Comparison of ENCODE assay signal across 9 mouse cellular contexts in genomic region chr3:102723841-102724570, GRCm38 (mm10). TPM values are rescaled to one million over a fixed set of nuclear protein-coding genes. Genes with fewer than 3 reads are reported as not detected.
DNase-seq lines count a peak whose midpoint lies in the region; ATAC-seq lines count a peak whose summit lies in the region.
"Had no signal": no experiment of that assay in that cellular context is flagged by ENCODE, and none has a peak within 500 bp of the region (broad histone marks: within the 10 kb centered on the region; RNA-seq: fewer than 3 reads in every experiment).

No protein-coding gene starts in this region.

- peaks cover 10% of the 10 kb centered on the region; the same call in 1 of the 2 replicates for H3K4me1 ChIP-seq in embryonic facial prominence, embryonic 14.5 days (ENCODE audit: control insufficient read depth, insufficient read depth, low read length)
- H3K4me1 ChIP-seq in hindbrain, embryonic 16.5 days (ENCODE audit: control insufficient read depth, insufficient read depth, low read depth, low read length): peaks cover 3% of the 10 kb centered on the region
- H3K4me1 ChIP-seq in liver, embryonic 16.5 days (ENCODE audit: control insufficient read depth, low read depth, low read length): no peaks in the 10 kb centered on the region; the same call in none of the 2 replicates

- no peak overlapping the region for H3K4me3 ChIP-seq in embryonic facial prominence, embryonic 14.5 days (ENCODE audit: low read depth, low read length)
- no peak overlapping the region for H3K4me3 ChIP-seq in hindbrain, embryonic 16.5 days (ENCODE audit: low read length)
- peak overlapping the region; percentile 45 for H3K4me3 ChIP-seq in liver, embryonic 16.5 days (ENCODE audit: low read depth, low read length)

- ATAC-seq in embryonic facial prominence, embryonic 14.5 days (ENCODE audit: low read depth): 0 out of 2 replicates have a peak, but pooled peaks have one; percentile 26
- ATAC-seq in hindbrain, embryonic 16.5 days: 0 out of 2 replicates have a peak, but pooled peaks have one; percentile 48
- ATAC-seq in liver, embryonic 16.5 days (ENCODE audit: low read depth): peak; percentile 61; the same call in 1 of the 2 replicates

- H3K9me3 ChIP-seq in embryonic facial prominence, embryonic 14.5 days (ENCODE audit: control insufficient read depth, low read length): no peaks in the 10 kb centered on the region
- H3K9me3 ChIP-seq in hindbrain, embryonic 16.5 days (ENCODE audit: control insufficient read depth, low read length): no peaks in the 10 kb centered on the region
- H3K9me3 ChIP-seq in liver, embryonic 16.5 days (replicated peaks; ENCODE audit: control insufficient read depth, low read length): no peaks in the 10 kb centered on the region

- intact Hi-C loops in left cerebral cortex, postnatal 25 days (cut with DNase I): no loop called here

- no peak overlapping the region for H3K27ac ChIP-seq in embryonic facial prominence, embryonic 14.5 days (replicated peaks; ENCODE audit: low read depth, low read length)
- no peak overlapping the region for H3K27ac ChIP-seq in hindbrain, embryonic 16.5 days (ENCODE audit: low read depth, low read length)
- H3K27ac ChIP-seq in liver, embryonic 16.5 days (ENCODE audit: low read length): peak overlapping the region; percentile 10

- H3K36me3 ChIP-seq in embryonic facial prominence, embryonic 14.5 days (ENCODE audit: control insufficient read depth, insufficient read depth, low read length): no peaks in the 10 kb centered on the region
- no peaks in the 10 kb centered on the region for H3K36me3 ChIP-seq in hindbrain, embryonic 16.5 days (ENCODE audit: control insufficient read depth, insufficient read depth, low read length)
- H3K36me3 ChIP-seq in liver, embryonic 16.5 days (ENCODE audit: control insufficient read depth, insufficient read depth): no peaks in the 10 kb centered on the region
- H3K36me3 ChIP-seq in splenic B cell, adult 2 months (ENCODE audit: control insufficient read depth, insufficient read depth, low read length, poor library complexity, severe bottlenecking): no peaks in the 10 kb centered on the region

- DNase-seq in retina, postnatal 1 day: peak; percentile 13
- no peak for DNase-seq in retina, embryonic 14.5 days (ENCODE audit: low spot score)
- DNase-seq in embryonic facial prominence, embryonic 14.5 days (ENCODE audit: low spot score): no peak
- peak; percentile 28 for DNase-seq in splenic B cell, adult 2 months (ENCODE audit: low read depth, low spot score)
- DNase-seq in layer of hippocampus, adult 9-11 months: no peak
- DNase-seq in left cerebral cortex, postnatal 25 days (ENCODE audit: low spot score in 2 of 2): no peak

- H3K4me2 ChIP-seq in embryonic facial prominence, embryonic 14.5 days (ENCODE audit: low read depth, low read length): peak overlapping the region; percentile 29
- H3K4me2 ChIP-seq in hindbrain, embryonic 16.5 days (ENCODE audit: low read length): peak overlapping the region; percentile 33
- peak overlapping the region; percentile 53 for H3K4me2 ChIP-seq in liver, embryonic 16.5 days (ENCODE audit: low read depth, low read length)

- no peaks in the 10 kb centered on the region for H3K27me3 ChIP-seq in embryonic facial prominence, embryonic 14.5 days (replicated peaks; ENCODE audit: control insufficient read depth, insufficient read depth, low read length)
- H3K27me3 ChIP-seq in hindbrain, embryonic 16.5 days (replicated peaks; ENCODE audit: control insufficient read depth, insufficient read depth, low read length): no peaks in the 10 kb centered on the region; the same call in 1 of the 2 replicates
- H3K27me3 ChIP-seq in liver, embryonic 16.5 days (ENCODE audit: control insufficient read depth, insufficient read depth, low read depth, low read length): no peaks in the 10 kb centered on the region
- no peaks in the 10 kb centered on the region for H3K27me3 ChIP-seq in splenic B cell, adult 2 months (ENCODE audit: control insufficient read depth, insufficient read depth, low read length, poor library complexity, severe bottlenecking)

- 44% methylated on average over 6 of the region's 6 CpGs for WGBS in embryonic facial prominence, embryonic 14.5 days
- 50% methylated on average over 6 of the region's 6 CpGs for WGBS in hindbrain, embryonic 16.5 days
- 18% methylated on average over 6 of the region's 6 CpGs for WGBS in liver, embryonic 16.5 days (ENCODE audit: insufficient replicate concordance)

- no peak overlapping the region for H3K9ac ChIP-seq in embryonic facial prominence, embryonic 14.5 days (ENCODE audit: low read depth, low read length)
- no peak overlapping the region for H3K9ac ChIP-seq in hindbrain, embryonic 16.5 days (ENCODE audit: low read depth, low read length)
- no peak overlapping the region; the same call in 1 of the 2 replicates for H3K9ac ChIP-seq in liver, embryonic 16.5 days (ENCODE audit: low read depth, low read length)

RNA-seq across cellular contexts. Expression of gene Tspan2, which starts 10.3 kb away (rescaled TPM):
- polyA plus RNA-seq in embryonic facial prominence, embryonic 14.5 days (2014; fragmentation: Nextera tagmentation; extraction: Ambion mirVana): 8.4 and 10.1 TPM in 2 replicates
- 14.9 and 15.6 TPM in 2 replicates for polyA plus RNA-seq in hindbrain, embryonic 16.5 days (2015; fragmentation: Nextera tagmentation; extraction: Ambion mirVana)
- 2.1 and 2.5 TPM in 2 replicates for polyA plus RNA-seq in liver, embryonic 16.5 days (2015; fragmentation: Nextera tagmentation; extraction: Ambion mirVana)
- total RNA-seq in left cerebral cortex, postnatal 25 days (2021): 100 to 1,000 TPM in 1 of 2 experiments, 10 to 100 TPM in 1; 89.2 to 105 TPM

RNA-seq across cellular contexts. Expression of gene Tshb, which starts 58.5 kb away (rescaled TPM):
- polyA plus RNA-seq in embryonic facial prominence, embryonic 14.5 days (2014; fragmentation: Nextera tagmentation; extraction: Ambion mirVana): 1.9 and 4.3 TPM in 2 replicates
- polyA plus RNA-seq in hindbrain, embryonic 16.5 days (2015; fragmentation: Nextera tagmentation; extraction: Ambion mirVana): 0.27 and 0.40 TPM in 2 replicates
- polyA plus RNA-seq in liver, embryonic 16.5 days (2015; fragmentation: Nextera tagmentation; extraction: Ambion mirVana): not detected in 2 replicates
- not detected for total RNA-seq in left cerebral cortex, postnatal 25 days (2021)
- polyA plus RNA-seq: brain, embryonic 14.5 days had no signal

Comparison
In these comparisons a context has a peak if more than half of its experiments do, and no peak if none do; other contexts are left out.
1. DNase-seq: peak in retina, postnatal 1 day (single experiment) and splenic B cell, adult 2 months (single experiment); none in retina, embryonic 14.5 days (single experiment), embryonic facial prominence, embryonic 14.5 days (single experiment), layer of hippocampus, adult 9-11 months (single experiment) and left cerebral cortex, postnatal 25 days (0 of 2).
2. Peak in every context shown above with its lines, with median percentiles within 50 percentile points of each other: ATAC-seq and H3K4me2 ChIP-seq.